In the genomic region with DNA sequence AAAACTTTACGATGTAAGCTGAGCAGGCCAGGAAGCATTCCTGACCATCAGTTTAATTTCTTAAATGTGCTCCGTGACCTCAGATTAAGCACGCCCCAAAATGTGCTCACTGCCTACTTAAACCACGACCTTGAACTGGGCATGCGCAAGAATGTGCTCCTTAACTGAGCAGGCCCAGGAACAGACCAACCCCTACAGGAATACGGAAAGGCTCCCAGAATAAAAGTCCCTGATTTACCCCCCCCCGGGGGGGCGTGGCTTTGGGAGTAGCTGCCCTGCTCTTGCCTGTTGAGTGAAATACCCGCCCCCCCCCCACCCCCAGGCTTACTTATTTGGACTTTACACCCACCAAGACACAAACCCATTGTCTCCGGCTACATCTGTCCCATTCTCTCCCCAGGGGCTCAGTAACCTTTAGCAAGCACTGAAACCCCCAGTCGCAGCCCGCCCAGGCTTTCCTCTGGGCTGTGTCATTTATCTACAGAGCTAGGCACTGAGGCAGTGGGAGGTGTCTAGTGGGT, we compare ENCODE assay signal across 9 mouse cellular contexts. TPM values are rescaled to one million over a fixed set of nuclear protein-coding genes. Genes with fewer than 3 reads are reported as not detected.
DNase-seq lines count a peak whose midpoint lies in the region; ATAC-seq and TF ChIP-seq lines count a peak whose summit lies in the region.
"Had no signal": no experiment of that assay in that cellular context is flagged by ENCODE, and none has a peak within 500 bp of the region (broad histone marks: within the 10 kb centered on the region; RNA-seq: fewer than 3 reads in every experiment).

No protein-coding gene starts in this region.

- ATAC-seq in embryonic facial prominence, embryonic 12.5 days (ENCODE audit: insufficient number of reproducible peaks, insufficient read depth, low FRiP score, low TSS enrichment) = 0 out of 2 replicates have a peak, but pooled peaks have one; percentile 35
- no peak for ATAC-seq in inflammation-experienced regulatory T-cells, adult 6 months

- H3K27me3 ChIP-seq in embryonic facial prominence, embryonic 12.5 days = no peaks in the 10 kb centered on the region
- no peaks in the 10 kb centered on the region for H3K27me3 ChIP-seq in testis, adult 2 months (ENCODE audit: control insufficient read depth, insufficient read depth, low read length)

- no peak overlapping the region for H3K27ac ChIP-seq in embryonic facial prominence, embryonic 12.5 days
- H3K27ac ChIP-seq in testis, adult 2 months (ENCODE audit: control insufficient read depth, insufficient read depth, low read depth, low read length) = peak overlapping the region; percentile 26; the same call in 1 of the 2 replicates

- DNase-seq in ovary, adult 18-20 months (ENCODE audit: low spot score) = peak; percentile 60
- DNase-seq in ovary, postnatal 10 days (ENCODE audit: low spot score) = no peak
- peak; percentile 83 to 91 for DNase-seq in kidney, postnatal 4 days
- no peak for DNase-seq in layer of hippocampus, postnatal 25 days (ENCODE audit: extremely low spot score in 1 of 2, low spot score in 1 of 2)
- no peak for DNase-seq in frontal cortex, postnatal 10 days (ENCODE audit: low spot score in 2 of 2)

- no peak for TF ChIP-seq POLR2A in testis, adult 2 months (IDR thresholded peaks at IDR 0.05; ENCODE audit: control insufficient read depth, low read depth, low read length)

- 0 out of 2 replicates have a peak overlapping the region, but pooled peaks have one; percentile 9 for H3K4me2 ChIP-seq in embryonic facial prominence, embryonic 12.5 days (replicated peaks)

- 18% methylated on average over 12 of the region's 12 CpGs for WGBS in embryonic facial prominence, embryonic 12.5 days

- H3K4me3 ChIP-seq in embryonic facial prominence, embryonic 12.5 days = no peak overlapping the region
- no peak overlapping the region for H3K4me3 ChIP-seq in testis, adult 2 months (ENCODE audit: control insufficient read depth, low read depth, low read length)

- H3K9me3 ChIP-seq in embryonic facial prominence, embryonic 12.5 days = no peaks in the 10 kb centered on the region

- no peak for TF ChIP-seq CTCF in testis, adult 2 months (IDR thresholded peaks at IDR 0.05; ENCODE audit: control insufficient read depth, insufficient read depth, insufficient replicate concordance, low read depth, low read length)

- H3K9ac ChIP-seq in embryonic facial prominence, embryonic 12.5 days = no peak overlapping the region

- H3K4me1 ChIP-seq in embryonic facial prominence, embryonic 12.5 days = 0 out of 2 replicates have a peak, but pooled peaks cover 8% of the 10 kb centered on the region
- H3K4me1 ChIP-seq in testis, adult 2 months (ENCODE audit: control insufficient read depth, insufficient read depth, low read length) = peaks cover 5% of the 10 kb centered on the region

- no peaks in the 10 kb centered on the region for H3K36me3 ChIP-seq in embryonic facial prominence, embryonic 12.5 days
- H3K36me3 ChIP-seq in testis, adult 2 months (ENCODE audit: control insufficient read depth, insufficient read depth, low read length) = no peaks in the 10 kb centered on the region

RNA-seq across cellular contexts. Expression of gene Fndc1, which starts 48.9 kb away (rescaled TPM):
- 7.8 and 10.6 TPM in 2 replicates for polyA plus RNA-seq in embryonic facial prominence, embryonic 12.5 days (2016; fragmentation: Nextera tagmentation; extraction: Ambion mirVana)
- 0.90 and 0.95 TPM in 2 replicates for polyA plus RNA-seq in testis, adult 2 months (2012; rRNA removed)
- polyA plus RNA-seq in inflammation-experienced regulatory T-cells, adult 6 months (2017; shearing (Covaris generic)) = not detected
- total RNA-seq in layer of hippocampus, postnatal 25 days (2021) = 10 to 100 TPM; 11.1 to 12.4 TPM
- total RNA-seq: hematopoietic stem cell, adult 5-6 weeks had no signal

RNA-seq across cellular contexts. Expression of gene Tagap, which starts 49.8 kb away (rescaled TPM):
- polyA plus RNA-seq in embryonic facial prominence, embryonic 12.5 days (2016; fragmentation: Nextera tagmentation; extraction: Ambion mirVana) = 0.60 and 0.69 TPM in 2 replicates
- polyA plus RNA-seq in testis, adult 2 months (2012; rRNA removed) = 0.40 and 1.8 TPM in 2 replicates
- 100 to 1,000 TPM in 1 of 3 experiments, 10 to 100 TPM in 2; 81.6 to 107 (median 90.7) TPM for polyA plus RNA-seq in inflammation-experienced regulatory T-cells, adult 6 months (2017; shearing (Covaris generic))
- 1 to 10 TPM; 4.3 to 5.6 TPM for total RNA-seq in layer of hippocampus, postnatal 25 days (2021)

Comparison
In these comparisons a context has a peak if more than half of its experiments do, and no peak if none do; other contexts are left out.
1. DNase-seq: peak in ovary, adult 18-20 months (single experiment) and kidney, postnatal 4 days (2 of 2); none in ovary, postnatal 10 days (single experiment), layer of hippocampus, postnatal 25 days (0 of 2) and frontal cortex, postnatal 10 days (0 of 2).
2. RNA of gene Tagap, which starts 49.8 kb away (polyA plus RNA-seq): 81.6 to 107 TPM in inflammation-experienced regulatory T-cells, adult 6 months; 0.60 to 0.69 TPM in embryonic facial prominence, embryonic 12.5 days and 0.40 to 1.8 TPM in testis, adult 2 months; every median in the first group is over 10 times any median in the second.